Mouse (Mus musculus) thymus, adult 2 months (tissue): ENCODE data around the gene Zkscan3. TPM values are rescaled to one million over a fixed set of nuclear protein-coding genes. Genes with fewer than 3 reads are reported as not detected.

Experiments
- DNase-seq: peaks from one replicate; pipeline ENCODE4 v3.0.0; 2021
- H3K27ac ChIP-seq: fragments of 200-500 bp; 2 replicates; pipeline ENCODE4 v1.5.1; 2012; ENCODE audit warnings: low read length, control low read depth; ENCODE audit not compliant: control insufficient read depth, insufficient read depth
- H3K27me3 ChIP-seq: fragments of 200-500 bp; 2 replicates; pipeline ENCODE4 v1.6.1; 2012; ENCODE audit warnings: mild to moderate bottlenecking, low read length, moderate library complexity, mixed read lengths; ENCODE audit not compliant: control insufficient read depth, insufficient read depth
- H3K36me3 ChIP-seq: fragments of 200-500 bp; 2 replicates; pipeline ENCODE4 v1.6.1; 2012; ENCODE audit warnings: mild to moderate bottlenecking, low read length, moderate library complexity; ENCODE audit not compliant: control insufficient read depth, insufficient read depth
- H3K4me1 ChIP-seq: fragments of 200-500 bp; replicated peaks from 2 replicates; pipeline ENCODE4 v1.6.1; 2012; ENCODE audit warnings: low read length; ENCODE audit not compliant: control insufficient read depth, insufficient read depth
- H3K4me3 ChIP-seq: fragments of 200-500 bp; 2 replicates; pipeline ENCODE4 v1.5.1; 2012; ENCODE audit warnings: mild to moderate bottlenecking, low read length, control low read depth, moderate library complexity; ENCODE audit not compliant: control insufficient read depth, insufficient read depth
- CTCF ChIP-seq: fragments of 200-500 bp; IDR thresholded peaks from 2 replicates; pipeline ENCODE4 v1.5.1; 2012; ENCODE audit warnings: mild to moderate bottlenecking, control low read depth, low read length, moderate library complexity, borderline replicate concordance; ENCODE audit not compliant: control insufficient read depth, poor library complexity, insufficient read depth; ENCODE audit errors: extremely low read depth
- POLR2A ChIP-seq: fragments of 200-500 bp; IDR thresholded peaks from 2 replicates; pipeline ENCODE4 v1.6.1; 2012; ENCODE audit warnings: mild to moderate bottlenecking, low read length, control low read depth, moderate library complexity; ENCODE audit not compliant: control insufficient read depth, poor library complexity, insufficient read depth; ENCODE audit errors: extremely low read depth
- WGBS: fragments of 180-500 bp; shearing (Covaris S2); methylation state at CpG from one replicate; pipeline ENCODE4 v1.1.7; 2018; 5-methylcytosine and 5-hydroxymethylcytosine counted together
- polyA plus RNA-seq: library from polyadenylated mRNA; depleted of rRNA; stranded (reverse); fragments of >200 nt; gene quantifications from 2 replicates; pipeline ENCODE4 v1.2.3, GENCODE M21; 2012

Gene Zkscan3
- polyA plus RNA-seq, 1 experiment: 30.4 TPM

- H3K4me1 ChIP-seq: no peaks in the 10 kb centered on the region
- TF ChIP-seq CTCF (no peak), POLR2A (no peak)
- H3K36me3 ChIP-seq: no peaks in the 10 kb centered on the region
- no peaks in the 10 kb centered on the region for H3K27me3 ChIP-seq
- WGBS: 85% methylated on average over 15 of the region's 15 CpGs
- no peak overlapping the region for H3K27ac ChIP-seq
- H3K4me3 ChIP-seq: no peak overlapping the region
- no peak for DNase-seq
These were observed 12.0 kb upstream of the Zkscan3 start for GRCm38 (mm10) chr13:21414231-21415212.

GRCm38 (mm10) chr13:21408805-21409459 is 6.4 kb upstream of the Zkscan3 start:
- no peak overlapping the region for H3K27ac ChIP-seq

GRCm38 (mm10) chr13:21407969-21408804 is 5.6 kb upstream of the Zkscan3 start:
- Histone ChIP-seq H3K4me1 (peaks cover 6% of the 10 kb centered on the region), H3K4me3 (peak overlapping the region; percentile 50), H3K36me3 (no peaks in the 10 kb centered on the region), H3K27me3 (no peaks in the 10 kb centered on the region), H3K27ac (no peak overlapping the region)
- WGBS: 6% methylated on average over 27 of the region's 27 CpGs
- peak; percentile 36 for DNase-seq
- TF ChIP-seq CTCF: no peak
- no peak for TF ChIP-seq POLR2A

More at GRCm38 (mm10) chr13:21408805-21409459, 6.4 kb upstream of the Zkscan3 start:
- no peak for DNase-seq
- H3K4me1 ChIP-seq: peaks cover 6% of the 10 kb centered on the region
- no peaks in the 10 kb centered on the region for H3K27me3 ChIP-seq
- peak overlapping the region; percentile 50 for H3K4me3 ChIP-seq
- WGBS: 72% methylated on average over 11 of the region's 11 CpGs
- no peaks in the 10 kb centered on the region for H3K36me3 ChIP-seq
- TF ChIP-seq POLR2A: no peak
- TF ChIP-seq CTCF: no peak

- H3K27ac ChIP-seq: no peak overlapping the region
- H3K36me3 ChIP-seq: no peaks in the 10 kb centered on the region
- WGBS: 94% methylated on average over 11 of the region's 11 CpGs
- peaks cover 6% of the 10 kb centered on the region for H3K4me1 ChIP-seq
- TF ChIP-seq CTCF (no peak), POLR2A (no peak)
- no peak for DNase-seq
- no peaks in the 10 kb centered on the region for H3K27me3 ChIP-seq
- no peak overlapping the region for H3K4me3 ChIP-seq
These were observed 4.8 kb upstream of the Zkscan3 start for GRCm38 (mm10) chr13:21407341-21407740.

DNA sequence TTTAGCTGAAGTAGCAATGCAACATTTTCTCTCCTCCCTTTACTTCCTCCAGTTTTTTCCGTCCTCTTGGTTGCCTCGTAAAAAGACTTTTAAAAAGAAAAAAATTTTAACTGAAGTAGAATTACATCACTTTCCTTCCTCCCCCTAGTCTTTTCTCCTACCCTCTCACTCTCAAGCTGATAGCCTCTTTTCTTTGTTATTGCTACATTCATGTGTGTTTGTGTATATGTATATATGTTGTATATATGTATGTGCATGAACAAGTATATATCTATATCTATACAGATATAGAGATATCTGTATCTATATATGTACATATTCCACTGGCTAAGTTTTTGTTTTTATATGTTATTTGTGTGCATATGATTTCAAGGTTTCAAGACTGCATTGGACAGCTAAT is 293 bp upstream of the Zkscan3 start:
- H3K36me3 ChIP-seq: no peaks in the 10 kb centered on the region
- no peak overlapping the region for H3K27ac ChIP-seq
- no peaks in the 10 kb centered on the region for H3K27me3 ChIP-seq
- peaks cover 2% of the 10 kb centered on the region; the same call in 1 of the 2 replicates for H3K4me1 ChIP-seq
- no peak for TF ChIP-seq POLR2A
- no peak for TF ChIP-seq CTCF
- 0% methylated on average over 2 of the region's 2 CpGs for WGBS
- no peak overlapping the region for H3K4me3 ChIP-seq
- no peak for DNase-seq

GRCm38 (mm10) chr13:21401636-21402286 is 794 bp downstream of the Zkscan3 start:
- H3K36me3 ChIP-seq: no peaks in the 10 kb centered on the region
- no peak for TF ChIP-seq POLR2A
- TF ChIP-seq CTCF: no peak
- 39% methylated on average over 12 of the region's 12 CpGs for WGBS
- no peak overlapping the region for H3K27ac ChIP-seq
- no peaks in the 10 kb centered on the region for H3K27me3 ChIP-seq
- peaks cover 2% of the 10 kb centered on the region; the same call in 1 of the 2 replicates for H3K4me1 ChIP-seq
- H3K4me3 ChIP-seq: peak overlapping the region; percentile 78
- no peak for DNase-seq
